Mouse (Mus musculus): ENCODE measurements at regions not wholly inside any gene's neighbourhood (a gene's known extent, or its start where the extent isn't known, plus 50 kb on each side); places are given as distances from the start of the nearest gene placed in this dataset.

GRCm38 (mm10) chr13:47917370-47917769 is 343.7 kb upstream of the Id4 start:
- Histone ChIP-seq H3K9me3 (ENCODE audit: control insufficient read depth, low read length) (no peaks in the 10 kb centered on the region), H3K4me2 (ENCODE audit: low read depth, low read length) (no peak overlapping the region), H3K4me3 (ENCODE audit: low read depth, low read length) (no peak overlapping the region), H3K27me3 (ENCODE audit: control insufficient read depth, insufficient read depth, low read length) (no peaks in the 10 kb centered on the region), H3K9ac (replicated peaks; ENCODE audit: low read depth, low read length) (no peak overlapping the region), H3K4me1 (ENCODE audit: control insufficient read depth, insufficient read depth, low read length) (no peaks in the 10 kb centered on the region), H3K27ac (ENCODE audit: low read depth, low read length) (no peak overlapping the region), H3K36me3 (ENCODE audit: control insufficient read depth, insufficient read depth, low read length) (no peaks in the 10 kb centered on the region)
- 95% methylated on average over 3 of the region's 3 CpGs for WGBS
- no peak for ATAC-seq (ENCODE audit: low read depth)

GRCm38 (mm10) chr13:47921044-47921443 is 340.0 kb upstream of the Id4 start:
- Histone ChIP-seq H3K4me2 (ENCODE audit: low read depth, low read length) (no peak overlapping the region), H3K36me3 (ENCODE audit: control insufficient read depth, insufficient read depth, low read length) (no peaks in the 10 kb centered on the region), H3K9ac (replicated peaks; ENCODE audit: low read depth, low read length) (no peak overlapping the region), H3K9me3 (ENCODE audit: control insufficient read depth, low read length) (no peaks in the 10 kb centered on the region), H3K4me1 (ENCODE audit: control insufficient read depth, insufficient read depth, low read length) (no peaks in the 10 kb centered on the region), H3K27ac (ENCODE audit: low read depth, low read length) (no peak overlapping the region), H3K27me3 (ENCODE audit: control insufficient read depth, insufficient read depth, low read length) (no peaks in the 10 kb centered on the region), H3K4me3 (ENCODE audit: low read depth, low read length) (no peak overlapping the region)
- no peak for ATAC-seq (ENCODE audit: low read depth)
- 65% methylated on average over 5 of the region's 5 CpGs for WGBS

- Histone ChIP-seq H3K36me3 (ENCODE audit: control insufficient read depth, insufficient read depth, low read length) (no peaks in the 10 kb centered on the region), H3K27me3 (ENCODE audit: control insufficient read depth, insufficient read depth, low read length) (no peaks in the 10 kb centered on the region), H3K4me2 (ENCODE audit: low read depth, low read length) (no peak overlapping the region), H3K27ac (ENCODE audit: low read depth, low read length) (no peak overlapping the region), H3K4me3 (ENCODE audit: low read depth, low read length) (no peak overlapping the region), H3K9ac (replicated peaks; ENCODE audit: low read depth, low read length) (no peak overlapping the region), H3K4me1 (ENCODE audit: control insufficient read depth, insufficient read depth, low read length) (peaks cover 9% of the 10 kb centered on the region; the same call in 1 of the 2 replicates), H3K9me3 (ENCODE audit: control insufficient read depth, low read length) (no peaks in the 10 kb centered on the region)
- no peak for ATAC-seq (ENCODE audit: low read depth)
- 59% methylated on average over 2 of the region's 2 CpGs for WGBS
Observed at GRCm38 (mm10) chr13:47940696-47941095, 320.3 kb upstream of the Id4 start.

GRCm38 (mm10) chr13:47942368-47942787 is 318.6 kb upstream of the Id4 start:
- Histone ChIP-seq H3K36me3 (ENCODE audit: control insufficient read depth, insufficient read depth, low read length) (no peaks in the 10 kb centered on the region), H3K9me3 (ENCODE audit: control insufficient read depth, low read length) (no peaks in the 10 kb centered on the region), H3K4me2 (ENCODE audit: low read depth, low read length) (peak overlapping the region; percentile 40), H3K9ac (replicated peaks; ENCODE audit: low read depth, low read length) (no peak overlapping the region; the same call in 1 of the 2 replicates), H3K4me1 (ENCODE audit: control insufficient read depth, insufficient read depth, low read length) (peaks cover 9% of the 10 kb centered on the region; the same call in 1 of the 2 replicates), H3K4me3 (ENCODE audit: low read depth, low read length) (no peak overlapping the region), H3K27ac (ENCODE audit: low read depth, low read length) (peak overlapping the region; percentile 70), H3K27me3 (ENCODE audit: control insufficient read depth, insufficient read depth, low read length) (no peaks in the 10 kb centered on the region)
- 9% methylated on average over 8 of the region's 8 CpGs for WGBS
- peak; percentile 44; the same call in 1 of the 2 replicates for ATAC-seq (ENCODE audit: low read depth)

GRCm38 (mm10) chr13:47943645-47944044 is 317.4 kb upstream of the Id4 start:
- H3K27me3 ChIP-seq (ENCODE audit: control insufficient read depth, insufficient read depth, low read length) = no peaks in the 10 kb centered on the region
- ATAC-seq (ENCODE audit: low read depth) = peak; percentile 34
- no peaks in the 10 kb centered on the region for H3K36me3 ChIP-seq (ENCODE audit: control insufficient read depth, insufficient read depth, low read length)
- no peak overlapping the region for H3K4me3 ChIP-seq (ENCODE audit: low read depth, low read length)
- no peak overlapping the region for H3K27ac ChIP-seq (ENCODE audit: low read depth, low read length)
- WGBS = 75% methylated on average over 5 of the region's 5 CpGs
- peaks cover 9% of the 10 kb centered on the region; the same call in 1 of the 2 replicates for H3K4me1 ChIP-seq (ENCODE audit: control insufficient read depth, insufficient read depth, low read length)
- H3K9me3 ChIP-seq (ENCODE audit: control insufficient read depth, low read length) = no peaks in the 10 kb centered on the region
- no peak overlapping the region for H3K4me2 ChIP-seq (ENCODE audit: low read depth, low read length)
- H3K9ac ChIP-seq (replicated peaks; ENCODE audit: low read depth, low read length) = no peak overlapping the region

GRCm38 (mm10) chr13:47948098-47948865 is 312.7 kb upstream of the Id4 start:
- Histone ChIP-seq H3K4me3 (ENCODE audit: low read depth, low read length) (no peak overlapping the region), H3K9me3 (ENCODE audit: control insufficient read depth, low read length) (no peaks in the 10 kb centered on the region), H3K9ac (replicated peaks; ENCODE audit: low read depth, low read length) (no peak overlapping the region), H3K27me3 (ENCODE audit: control insufficient read depth, insufficient read depth, low read length) (no peaks in the 10 kb centered on the region), H3K4me1 (ENCODE audit: control insufficient read depth, insufficient read depth, low read length) (0 out of 2 replicates have a peak, but pooled peaks cover 3% of the 10 kb centered on the region), H3K27ac (ENCODE audit: low read depth, low read length) (no peak overlapping the region), H3K4me2 (ENCODE audit: low read depth, low read length) (no peak overlapping the region), H3K36me3 (ENCODE audit: control insufficient read depth, insufficient read depth, low read length) (no peaks in the 10 kb centered on the region)
- no peak for ATAC-seq (ENCODE audit: low read depth)
- 74% methylated on average over 10 of the region's 10 CpGs for WGBS

GRCm38 (mm10) chr13:47950456-47950855 is 310.6 kb upstream of the Id4 start:
- H3K9me3 ChIP-seq (ENCODE audit: control insufficient read depth, low read length) = no peaks in the 10 kb centered on the region
- H3K4me3 ChIP-seq (ENCODE audit: low read depth, low read length) = no peak overlapping the region
- H3K27me3 ChIP-seq (ENCODE audit: control insufficient read depth, insufficient read depth, low read length) = no peaks in the 10 kb centered on the region
- H3K36me3 ChIP-seq (ENCODE audit: control insufficient read depth, insufficient read depth, low read length) = no peaks in the 10 kb centered on the region
- no peak overlapping the region for H3K27ac ChIP-seq (ENCODE audit: low read depth, low read length)
- H3K4me1 ChIP-seq (ENCODE audit: control insufficient read depth, insufficient read depth, low read length) = peaks cover 7% of the 10 kb centered on the region
- no peak overlapping the region for H3K9ac ChIP-seq (replicated peaks; ENCODE audit: low read depth, low read length)
- WGBS = 40% methylated on average over 2 of the region's 2 CpGs
- H3K4me2 ChIP-seq (ENCODE audit: low read depth, low read length) = no peak overlapping the region
- ATAC-seq (ENCODE audit: low read depth) = no peak

- Histone ChIP-seq H3K9me3 (ENCODE audit: control insufficient read depth, low read length) (no peaks in the 10 kb centered on the region), H3K4me2 (ENCODE audit: low read depth, low read length) (0 out of 2 replicates have a peak overlapping the region, but pooled peaks have one; percentile 4), H3K9ac (replicated peaks; ENCODE audit: low read depth, low read length) (no peak overlapping the region), H3K4me3 (ENCODE audit: low read depth, low read length) (no peak overlapping the region), H3K27me3 (ENCODE audit: control insufficient read depth, insufficient read depth, low read length) (no peaks in the 10 kb centered on the region), H3K36me3 (ENCODE audit: control insufficient read depth, insufficient read depth, low read length) (no peaks in the 10 kb centered on the region), H3K27ac (ENCODE audit: low read depth, low read length) (peak overlapping the region; percentile 69; the same call in 1 of the 2 replicates), H3K4me1 (ENCODE audit: control insufficient read depth, insufficient read depth, low read length) (peaks cover 11% of the 10 kb centered on the region)
- 56% methylated on average over 10 of the region's 10 CpGs for WGBS
- ATAC-seq (ENCODE audit: low read depth) = no peak
Observed at GRCm38 (mm10) chr13:47951043-47951442, 310.0 kb upstream of the Id4 start.

GRCm38 (mm10) chr13:47952946-47953345 is 308.1 kb upstream of the Id4 start:
- Histone ChIP-seq H3K27me3 (ENCODE audit: control insufficient read depth, insufficient read depth, low read length) (no peaks in the 10 kb centered on the region), H3K9me3 (ENCODE audit: control insufficient read depth, low read length) (no peaks in the 10 kb centered on the region), H3K36me3 (ENCODE audit: control insufficient read depth, insufficient read depth, low read length) (no peaks in the 10 kb centered on the region), H3K4me2 (ENCODE audit: low read depth, low read length) (no peak overlapping the region), H3K27ac (ENCODE audit: low read depth, low read length) (no peak overlapping the region), H3K4me1 (ENCODE audit: control insufficient read depth, insufficient read depth, low read length) (peaks cover 11% of the 10 kb centered on the region), H3K9ac (replicated peaks; ENCODE audit: low read depth, low read length) (no peak overlapping the region), H3K4me3 (ENCODE audit: low read depth, low read length) (no peak overlapping the region)
- ATAC-seq (ENCODE audit: low read depth) = no peak
- WGBS = 87% methylated on average over 3 of the region's 3 CpGs

Measured in neural tube, embryonic 14.5 days (tissue).